Mouse (Mus musculus) lung, embryonic 15.5 days (tissue): ENCODE measurements around the gene Zyx. TPM values are rescaled to one million over a fixed set of nuclear protein-coding genes. Genes with fewer than 3 reads are reported as not detected.

Experiments used
- ATAC-seq: fragments of 200-750 bp; cut with Nextera tagmentation; 2 replicates; pipeline ENCODE4 v1.8.0; 2017; ENCODE audit warnings: moderate number of reproducible peaks, borderline replicate concordance; ENCODE audit not compliant: low FRiP score, low TSS enrichment; ENCODE audit errors: extremely low read depth
- H3K27ac ChIP-seq: fragments of 300-500 bp; sonication (generic); 2 replicates; pipeline ENCODE4 v1.5.1; 2015; ENCODE audit warnings: moderate library complexity, mild to moderate bottlenecking, inconsistent platforms
- H3K27me3 ChIP-seq: fragments of 300-500 bp; sonication (generic); 2 replicates; pipeline ENCODE4 v1.6.1; 2015; ENCODE audit warnings: inconsistent platforms
- H3K36me3 ChIP-seq: fragments of 300-500 bp; sonication (generic); 2 replicates; pipeline ENCODE4 v1.6.1; 2015; ENCODE audit warnings: inconsistent platforms
- H3K4me1 ChIP-seq: fragments of 300-500 bp; sonication (generic); 2 replicates; pipeline ENCODE4 v1.6.1; 2015; ENCODE audit warnings: inconsistent platforms
- H3K4me2 ChIP-seq: fragments of 300-500 bp; sonication (generic); 2 replicates; pipeline ENCODE4 v1.6.1; 2015; ENCODE audit warnings: inconsistent platforms, mild to moderate bottlenecking, moderate library complexity
- H3K4me3 ChIP-seq: fragments of 300-500 bp; sonication (generic); 2 replicates; pipeline ENCODE4 v1.5.1; 2015; ENCODE audit warnings: mild to moderate bottlenecking, inconsistent platforms
- H3K9ac ChIP-seq: fragments of 300-500 bp; sonication (generic); 2 replicates; pipeline ENCODE4 v1.6.1; 2015; ENCODE audit warnings: inconsistent platforms
- H3K9me3 ChIP-seq: fragments of 300-500 bp; sonication (generic); 2 replicates; pipeline ENCODE4 v1.6.1; 2016; ENCODE audit warnings: inconsistent platforms
- WGBS: fragments of 180-500 bp; shearing (Covaris S2); methylation state at CpG from one replicate; pipeline ENCODE4 v1.1.7; 2015; 5-methylcytosine and 5-hydroxymethylcytosine counted together
- polyA plus RNA-seq: library from polyadenylated mRNA; unstranded; fragments of >200 nt; fragmentation: Nextera tagmentation; extraction: Ambion mirVana; gene quantifications from 2 replicates; pipeline ENCODE4 v1.2.1, GENCODE M21; 2015

The Zyx gene
- polyA plus RNA-seq, 1 experiment from 2014 or later = 167 TPM

DNA sequence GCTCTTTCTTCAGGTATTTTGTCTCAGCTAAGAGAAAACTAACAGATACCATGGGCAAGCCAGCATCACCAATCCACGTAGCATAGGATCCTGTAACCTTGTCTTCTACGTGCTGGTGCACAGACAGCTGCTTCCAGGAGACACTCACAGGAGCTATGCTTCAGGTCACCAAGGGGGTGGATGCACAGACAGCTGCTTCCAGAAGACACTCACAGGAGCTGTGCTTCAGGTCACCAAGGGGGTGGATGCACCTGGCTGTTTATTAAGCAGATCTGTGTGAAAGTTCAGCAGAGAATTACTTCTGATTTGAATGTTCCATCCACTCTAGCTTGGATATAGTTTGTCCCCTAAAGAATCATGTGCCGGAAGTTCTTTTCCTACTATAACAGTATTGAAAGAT, 18.5 kb upstream of the Zyx start:
- H3K4me1 ChIP-seq = no peaks in the 10 kb centered on the region
- H3K4me3 ChIP-seq = no peak overlapping the region
- H3K4me2 ChIP-seq = no peak overlapping the region
- WGBS = 86% methylated on average over 3 of the region's 3 CpGs
- H3K36me3 ChIP-seq = no peaks in the 10 kb centered on the region
- H3K9me3 ChIP-seq = no peaks in the 10 kb centered on the region
- no peak overlapping the region for H3K27ac ChIP-seq
- H3K27me3 ChIP-seq = no peaks in the 10 kb centered on the region
- H3K9ac ChIP-seq = no peak overlapping the region
- ATAC-seq = no peak

DNA sequence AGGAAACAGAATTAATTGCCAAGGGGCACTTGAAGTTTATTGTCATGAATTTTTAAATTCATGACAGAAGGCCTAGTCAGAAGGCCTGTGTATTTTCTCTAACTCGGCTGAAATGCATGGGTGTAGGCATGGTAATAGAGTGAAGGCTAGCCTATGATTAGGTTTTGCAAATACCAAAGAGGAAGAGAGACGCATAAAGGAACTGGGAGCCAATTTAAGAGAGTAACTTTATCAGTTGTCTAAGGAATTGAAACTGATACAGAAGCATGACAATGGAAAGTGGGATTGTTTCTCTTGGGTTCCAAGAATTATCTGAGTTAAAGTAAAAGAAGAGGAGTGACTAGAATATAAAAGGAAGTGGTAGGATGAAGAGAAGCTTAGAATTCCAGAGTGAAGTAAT, 10.2 kb upstream of the Zyx start:
- Histone ChIP-seq H3K4me1 (no peaks in the 10 kb centered on the region), H3K27ac (no peak overlapping the region), H3K9ac (no peak overlapping the region), H3K4me3 (no peak overlapping the region), H3K4me2 (no peak overlapping the region), H3K9me3 (no peaks in the 10 kb centered on the region), H3K27me3 (no peaks in the 10 kb centered on the region), H3K36me3 (no peaks in the 10 kb centered on the region)
- WGBS = 85% methylated on average over 2 of the region's 2 CpGs
- ATAC-seq = no peak

- no peak overlapping the region for H3K27ac ChIP-seq
- H3K4me1 ChIP-seq = no peaks in the 10 kb centered on the region
- H3K9ac ChIP-seq = no peak overlapping the region
- no peak for ATAC-seq
- H3K36me3 ChIP-seq = no peaks in the 10 kb centered on the region
- H3K4me2 ChIP-seq = no peak overlapping the region
- H3K27me3 ChIP-seq = no peaks in the 10 kb centered on the region
- no peak overlapping the region for H3K4me3 ChIP-seq
- WGBS = 59% methylated on average over 5 of the region's 5 CpGs
- no peaks in the 10 kb centered on the region for H3K9me3 ChIP-seq
Measured at GRCm38 (mm10) chr6:42339981-42340380, 9.4 kb upstream of the Zyx start.

- Histone ChIP-seq H3K27ac (no peak overlapping the region), H3K36me3 (no peaks in the 10 kb centered on the region), H3K9me3 (no peaks in the 10 kb centered on the region), H3K27me3 (no peaks in the 10 kb centered on the region), H3K9ac (no peak overlapping the region), H3K4me2 (no peak overlapping the region), H3K4me3 (no peak overlapping the region), H3K4me1 (no peaks in the 10 kb centered on the region)
- ATAC-seq = no peak
- WGBS = 65% methylated on average over 1 of the region's 1 CpGs
Measured at GRCm38 (mm10) chr6:42342171-42342570, 7.3 kb upstream of the Zyx start.

DNA sequence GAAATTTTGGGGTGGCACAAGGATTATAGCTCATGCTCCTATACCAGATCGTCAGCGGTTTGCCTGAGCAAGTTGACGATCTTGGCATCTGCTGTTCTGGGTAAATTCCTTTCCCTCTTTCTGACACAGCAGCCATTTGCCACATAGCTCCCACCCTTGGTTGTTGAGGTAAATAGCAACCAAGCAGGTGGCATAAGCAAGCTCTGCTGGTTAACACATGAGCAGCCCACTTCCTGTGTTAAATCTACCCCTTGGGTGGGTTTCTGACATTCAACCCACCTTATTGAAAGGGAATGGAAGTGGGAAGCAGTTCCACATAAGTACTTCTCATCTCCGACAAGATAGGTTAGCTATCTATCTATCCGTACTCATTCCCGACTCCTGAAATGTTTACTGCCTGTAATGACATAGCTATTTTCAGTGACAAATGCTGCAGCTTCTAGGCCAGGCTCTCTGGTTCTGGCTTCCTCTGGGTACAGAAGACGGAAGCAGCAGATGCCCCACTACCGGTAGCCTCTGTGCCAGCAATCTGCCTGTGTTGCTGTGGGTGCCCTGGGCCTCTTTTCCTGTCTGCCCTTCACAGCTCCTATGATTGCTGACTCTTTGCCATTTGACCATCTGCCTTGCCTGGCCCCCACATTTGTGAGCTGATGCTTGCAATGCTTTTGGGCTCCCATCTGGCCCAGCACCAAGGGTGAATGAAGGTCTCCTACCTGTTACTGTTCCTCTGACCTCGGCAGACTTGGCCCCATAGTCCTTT, 5.9 kb upstream of the Zyx start:
- H3K4me3 ChIP-seq = no peak overlapping the region
- no peak overlapping the region for H3K27ac ChIP-seq
- WGBS = 73% methylated on average over 9 of the region's 9 CpGs
- H3K9ac ChIP-seq = no peak overlapping the region
- no peaks in the 10 kb centered on the region for H3K36me3 ChIP-seq
- no peaks in the 10 kb centered on the region for H3K27me3 ChIP-seq
- no peak for ATAC-seq
- no peak overlapping the region for H3K4me2 ChIP-seq
- H3K9me3 ChIP-seq = no peaks in the 10 kb centered on the region
- peaks cover 5% of the 10 kb centered on the region; the same call in 1 of the 2 replicates for H3K4me1 ChIP-seq

GRCm38 (mm10) chr6:42344255-42344654, 5.2 kb upstream of the Zyx start:
- 83% methylated on average over 1 of the region's 1 CpGs for WGBS
- no peaks in the 10 kb centered on the region for H3K27me3 ChIP-seq
- peaks cover 7% of the 10 kb centered on the region; the same call in 1 of the 2 replicates for H3K4me1 ChIP-seq
- no peak overlapping the region for H3K9ac ChIP-seq
- no peak overlapping the region for H3K4me2 ChIP-seq
- no peaks in the 10 kb centered on the region for H3K9me3 ChIP-seq
- ATAC-seq = no peak
- H3K27ac ChIP-seq = no peak overlapping the region
- H3K36me3 ChIP-seq = no peaks in the 10 kb centered on the region
- H3K4me3 ChIP-seq = no peak overlapping the region

- Histone ChIP-seq H3K4me1 (peaks cover 35% of the 10 kb centered on the region), H3K4me3 (peak overlapping the region; percentile 75), H3K9me3 (no peaks in the 10 kb centered on the region), H3K27me3 (no peaks in the 10 kb centered on the region), H3K36me3 (peaks cover 6% of the 10 kb centered on the region; the same call in 1 of the 2 replicates), H3K9ac (peak overlapping the region; percentile 91), H3K4me2 (peak overlapping the region; percentile 84), H3K27ac (0 out of 2 replicates have a peak overlapping the region, but pooled peaks have one; percentile 99)
- WGBS = 36% methylated on average over 12 of the region's 12 CpGs
- no peak for ATAC-seq
Measured at GRCm38 (mm10) chr6:42348281-42349005, 987 bp upstream of the Zyx start.

GRCm38 (mm10) chr6:42349006-42349425, 414 bp upstream of the Zyx start:
- H3K9me3 ChIP-seq = no peaks in the 10 kb centered on the region
- H3K9ac ChIP-seq = peak overlapping the region; percentile 91
- WGBS = under 1% methylated on average over 11 of the region's 11 CpGs
- peak overlapping the region; percentile 84 for H3K4me2 ChIP-seq
- peaks cover 40% of the 10 kb centered on the region for H3K4me1 ChIP-seq
- H3K36me3 ChIP-seq = peaks cover 6% of the 10 kb centered on the region; the same call in 1 of the 2 replicates
- H3K27me3 ChIP-seq = no peaks in the 10 kb centered on the region
- peak overlapping the region; percentile 99 for H3K27ac ChIP-seq
- peak; percentile 44 for ATAC-seq
- peak overlapping the region; percentile 75 for H3K4me3 ChIP-seq

GRCm38 (mm10) chr6:42350021-42350967, 864 bp downstream of the Zyx start:
- WGBS = under 1% methylated on average over 64 of the region's 72 CpGs
- peak; percentile 44 for ATAC-seq
- Histone ChIP-seq H3K4me3 (peak overlapping the region; percentile 75), H3K9ac (peak overlapping the region; percentile 91), H3K4me2 (peak overlapping the region; percentile 84), H3K4me1 (peaks cover 51% of the 10 kb centered on the region), H3K36me3 (peaks cover 15% of the 10 kb centered on the region), H3K27ac (peak overlapping the region; percentile 99), H3K9me3 (no peaks in the 10 kb centered on the region), H3K27me3 (no peaks in the 10 kb centered on the region)

- H3K27ac ChIP-seq = peak overlapping the region; percentile 99
- no peaks in the 10 kb centered on the region for H3K9me3 ChIP-seq
- H3K4me1 ChIP-seq = peaks cover 58% of the 10 kb centered on the region
- H3K27me3 ChIP-seq = no peaks in the 10 kb centered on the region
- peak overlapping the region; percentile 91 for H3K9ac ChIP-seq
- peak overlapping the region; percentile 84 for H3K4me2 ChIP-seq
- WGBS = 30% methylated on average over 13 of the region's 13 CpGs
- peak overlapping the region; percentile 75 for H3K4me3 ChIP-seq
- H3K36me3 ChIP-seq = peaks cover 24% of the 10 kb centered on the region
- no peak for ATAC-seq
Measured at GRCm38 (mm10) chr6:42350968-42351775, 1.7 kb downstream of the Zyx start.
